Mouse (Mus musculus): ENCODE results near the gene 2810408A11Rik. TPM values are rescaled to one million over a fixed set of nuclear protein-coding genes. Genes with fewer than 3 reads are reported as not detected.
"Not testable (repeated sequence)": the region's sequence is repeated elsewhere in the genome, so short reads cannot be mapped to it uniquely, and the experiment has no call there.

Gene 2810408A11Rik
- polyA plus RNA-seq, 1 experiment from 2014 or later = 9.4 TPM

DNA sequence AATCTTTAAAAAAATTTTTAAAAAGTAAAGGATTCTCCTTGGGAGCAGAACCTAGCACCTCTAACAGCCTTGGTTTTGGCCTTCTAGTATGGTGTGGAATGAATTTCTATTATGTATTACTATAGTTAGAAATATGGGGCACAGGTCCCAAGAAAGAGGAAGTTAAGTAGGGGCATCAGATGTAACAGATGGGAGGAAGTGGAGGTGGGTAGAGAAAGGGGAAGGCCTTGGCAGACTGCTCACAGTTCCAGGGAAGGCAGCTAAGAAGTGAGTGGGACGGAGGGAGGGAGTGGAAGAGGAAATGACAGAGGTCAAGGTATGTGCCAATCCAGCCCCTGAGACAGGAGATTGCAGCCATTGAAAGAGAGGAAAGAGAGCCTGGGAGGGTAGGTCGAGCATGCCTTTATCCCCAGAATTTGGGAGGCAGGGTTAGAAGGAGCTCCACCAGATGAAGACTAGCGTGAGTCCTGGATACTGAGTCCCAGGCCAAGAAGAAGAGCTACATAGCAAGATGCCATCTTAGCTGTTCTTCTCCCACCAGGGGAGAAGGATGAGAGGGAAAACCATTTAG lies 30.3 kb upstream of the 2810408A11Rik start:
- Histone ChIP-seq H3K27me3 (peaks cover 4% of the 10 kb centered on the region; the same call in 1 of the 2 replicates), H3K27ac (replicated peaks) (no peak overlapping the region), H3K9ac (no peak overlapping the region), H3K4me1 (peaks cover 18% of the 10 kb centered on the region), H3K36me3 (no peaks in the 10 kb centered on the region), H3K4me2 (replicated peaks) (no peak overlapping the region), H3K9me3 (replicated peaks) (no peaks in the 10 kb centered on the region), H3K4me3 (replicated peaks) (no peak overlapping the region)
- WGBS = 66% methylated on average over 3 of the region's 3 CpGs
- ATAC-seq (ENCODE audit: insufficient number of reproducible peaks, low FRiP score, low TSS enrichment, low read depth) = no peak

DNA sequence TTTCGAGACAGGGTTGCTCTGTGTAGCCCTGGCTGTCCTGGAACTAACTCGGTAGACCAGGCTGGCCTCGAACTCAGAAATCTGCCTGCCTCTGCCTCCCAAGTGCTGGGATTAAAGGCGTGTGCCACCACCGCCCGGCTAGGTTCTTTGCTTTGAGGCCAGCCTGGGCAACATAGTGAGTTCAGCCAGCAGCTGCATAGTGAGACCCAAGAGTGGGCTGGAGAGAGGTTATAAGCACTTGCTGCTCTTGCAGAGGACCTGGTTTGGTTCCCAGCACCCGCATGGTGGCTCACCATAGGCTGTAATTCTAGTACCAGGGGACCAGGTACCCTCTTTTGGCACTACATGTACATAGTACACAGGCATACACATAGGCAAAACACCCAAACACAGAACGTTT lies 29.4 kb upstream of the 2810408A11Rik start:
- ATAC-seq (ENCODE audit: insufficient number of reproducible peaks, low FRiP score, low TSS enrichment, low read depth); H3K27ac ChIP-seq (replicated peaks); H3K4me1 ChIP-seq; H3K9ac ChIP-seq; H3K4me3 ChIP-seq (replicated peaks); H3K27me3 ChIP-seq; H3K9me3 ChIP-seq (replicated peaks); H3K4me2 ChIP-seq (replicated peaks); H3K36me3 ChIP-seq: not testable (repeated sequence)
- WGBS = 86% methylated on average over 8 of the region's 8 CpGs

DNA sequence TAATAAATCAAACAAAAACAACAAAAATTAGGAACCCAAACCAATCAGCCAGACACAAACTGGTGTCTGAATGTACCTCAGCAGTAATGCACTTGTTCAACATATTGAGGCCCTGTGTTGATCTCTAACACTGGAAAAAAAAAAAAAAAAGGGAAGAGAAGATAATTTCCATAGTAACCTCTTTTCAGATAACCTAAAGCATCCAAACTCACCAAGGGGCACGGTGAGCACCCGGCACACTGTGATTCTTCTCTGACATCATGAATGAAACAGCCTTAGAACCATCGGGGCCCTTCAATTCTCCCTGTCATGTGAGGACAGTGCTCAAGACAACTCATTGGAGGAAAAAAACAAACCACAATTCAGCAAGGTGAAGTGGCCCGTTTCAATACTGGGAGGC lies 28.9 kb upstream of the 2810408A11Rik start:
- Histone ChIP-seq H3K27me3 (no peaks in the 10 kb centered on the region), H3K4me3 (replicated peaks) (no peak overlapping the region), H3K9ac (no peak overlapping the region), H3K9me3 (replicated peaks) (no peaks in the 10 kb centered on the region), H3K4me1 (peaks cover 5% of the 10 kb centered on the region; the same call in 1 of the 2 replicates), H3K36me3 (no peaks in the 10 kb centered on the region), H3K27ac (replicated peaks) (no peak overlapping the region), H3K4me2 (replicated peaks) (no peak overlapping the region)
- ATAC-seq (ENCODE audit: insufficient number of reproducible peaks, low FRiP score, low TSS enrichment, low read depth) = no peak
- 86% methylated on average over 4 of the region's 4 CpGs for WGBS

DNA sequence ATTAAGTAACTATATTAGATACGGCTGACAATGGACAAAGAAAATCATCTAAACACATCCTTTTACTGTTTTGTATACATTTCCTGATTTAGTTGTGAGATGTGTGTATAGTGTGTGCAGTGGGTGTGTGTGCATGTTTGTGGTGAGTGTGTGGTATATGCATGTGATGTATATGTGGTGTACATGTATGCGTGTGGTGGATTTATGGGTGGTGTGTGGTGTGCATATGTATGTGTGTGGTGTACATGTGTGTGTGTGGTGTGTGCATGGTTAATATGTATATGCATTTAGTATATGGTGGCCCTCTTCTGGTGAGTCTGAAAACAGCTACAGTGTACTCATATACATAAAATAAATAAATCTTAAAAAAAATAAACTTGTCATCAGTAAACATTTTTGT lies 26.7 kb upstream of the 2810408A11Rik start:
- Histone ChIP-seq H3K36me3 (no peaks in the 10 kb centered on the region), H3K4me1 (no peaks in the 10 kb centered on the region; the same call in 1 of the 2 replicates), H3K4me2 (replicated peaks) (no peak overlapping the region), H3K27ac (replicated peaks) (no peak overlapping the region), H3K27me3 (no peaks in the 10 kb centered on the region), H3K9ac (no peak overlapping the region), H3K9me3 (replicated peaks) (no peaks in the 10 kb centered on the region), H3K4me3 (replicated peaks) (no peak overlapping the region)
- 90% methylated on average over 2 of the region's 2 CpGs for WGBS
- no peak for ATAC-seq (ENCODE audit: insufficient number of reproducible peaks, low FRiP score, low TSS enrichment, low read depth)

DNA sequence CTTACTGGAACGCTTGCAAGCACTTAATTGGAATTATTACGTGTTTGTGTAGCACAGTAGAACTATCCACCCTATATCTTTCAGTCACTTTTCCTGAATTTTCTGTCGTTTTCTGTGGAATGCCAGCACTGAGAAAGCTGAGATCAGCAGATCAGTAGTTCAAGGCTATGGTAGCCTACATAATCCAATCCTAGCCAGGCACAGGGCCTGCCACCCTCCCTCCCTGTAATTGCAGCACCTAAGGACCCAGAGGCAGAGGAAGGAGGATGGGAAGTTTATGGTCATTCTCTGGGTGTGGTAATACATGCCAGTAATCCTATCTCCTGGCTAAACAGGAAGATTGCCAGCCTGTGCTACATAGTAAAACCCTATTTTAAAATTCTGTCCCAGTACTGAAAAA lies 22.0 kb upstream of the 2810408A11Rik start:
- peaks cover 16% of the 10 kb centered on the region for H3K4me1 ChIP-seq
- no peaks in the 10 kb centered on the region for H3K27me3 ChIP-seq
- H3K4me3 ChIP-seq (replicated peaks) = no peak overlapping the region
- 55% methylated on average over 3 of the region's 3 CpGs for WGBS
- no peak overlapping the region for H3K9ac ChIP-seq
- peaks cover 16% of the 10 kb centered on the region for H3K36me3 ChIP-seq
- peak overlapping the region; percentile 99; the same call in 1 of the 2 replicates for H3K27ac ChIP-seq (replicated peaks)
- no peaks in the 10 kb centered on the region for H3K9me3 ChIP-seq (replicated peaks)
- peak overlapping the region; percentile 56; the same call in 1 of the 2 replicates for H3K4me2 ChIP-seq (replicated peaks)
- no peak for ATAC-seq (ENCODE audit: insufficient number of reproducible peaks, low FRiP score, low TSS enrichment, low read depth)

DNA sequence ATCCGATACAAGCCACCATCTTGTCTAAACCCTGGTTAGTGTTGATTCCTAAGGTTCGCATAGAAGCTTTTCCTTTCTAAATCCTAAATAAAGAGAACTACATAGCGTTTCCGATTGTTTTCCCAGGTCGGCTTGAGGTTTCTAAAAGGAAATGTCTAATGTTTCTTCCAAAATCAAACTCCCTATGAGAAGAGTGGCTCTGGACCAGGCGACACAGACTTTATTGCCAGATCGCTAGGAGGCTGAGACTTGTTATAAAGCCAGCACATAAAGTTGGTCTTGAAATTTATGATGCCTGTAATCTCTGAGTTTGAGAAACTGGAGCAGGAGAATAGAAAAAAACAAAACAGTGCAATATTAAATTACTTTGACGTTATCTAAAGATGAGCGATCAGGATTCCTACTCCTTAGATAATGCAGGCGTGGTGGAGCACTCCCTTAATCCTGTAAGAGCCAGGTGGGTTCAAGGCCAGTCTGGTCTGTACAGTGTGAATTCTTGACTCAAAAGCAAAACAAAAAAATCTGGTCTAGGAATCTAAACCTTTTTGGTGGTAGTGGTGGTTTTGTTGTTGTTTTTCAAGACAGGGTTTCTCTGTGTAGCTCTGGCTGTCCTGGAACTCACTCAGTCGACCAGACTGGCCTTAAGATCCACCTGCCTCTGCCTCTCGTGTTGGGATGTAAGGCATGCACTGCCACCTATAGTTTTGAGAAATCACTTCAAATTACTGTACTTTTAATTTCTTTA lies 21.4 kb upstream of the 2810408A11Rik start:
- ATAC-seq (ENCODE audit: insufficient number of reproducible peaks, low FRiP score, low TSS enrichment, low read depth) = no peak
- H3K27ac ChIP-seq (replicated peaks) = peak overlapping the region; percentile 99
- 2% methylated on average over 12 of the region's 12 CpGs for WGBS

DNA sequence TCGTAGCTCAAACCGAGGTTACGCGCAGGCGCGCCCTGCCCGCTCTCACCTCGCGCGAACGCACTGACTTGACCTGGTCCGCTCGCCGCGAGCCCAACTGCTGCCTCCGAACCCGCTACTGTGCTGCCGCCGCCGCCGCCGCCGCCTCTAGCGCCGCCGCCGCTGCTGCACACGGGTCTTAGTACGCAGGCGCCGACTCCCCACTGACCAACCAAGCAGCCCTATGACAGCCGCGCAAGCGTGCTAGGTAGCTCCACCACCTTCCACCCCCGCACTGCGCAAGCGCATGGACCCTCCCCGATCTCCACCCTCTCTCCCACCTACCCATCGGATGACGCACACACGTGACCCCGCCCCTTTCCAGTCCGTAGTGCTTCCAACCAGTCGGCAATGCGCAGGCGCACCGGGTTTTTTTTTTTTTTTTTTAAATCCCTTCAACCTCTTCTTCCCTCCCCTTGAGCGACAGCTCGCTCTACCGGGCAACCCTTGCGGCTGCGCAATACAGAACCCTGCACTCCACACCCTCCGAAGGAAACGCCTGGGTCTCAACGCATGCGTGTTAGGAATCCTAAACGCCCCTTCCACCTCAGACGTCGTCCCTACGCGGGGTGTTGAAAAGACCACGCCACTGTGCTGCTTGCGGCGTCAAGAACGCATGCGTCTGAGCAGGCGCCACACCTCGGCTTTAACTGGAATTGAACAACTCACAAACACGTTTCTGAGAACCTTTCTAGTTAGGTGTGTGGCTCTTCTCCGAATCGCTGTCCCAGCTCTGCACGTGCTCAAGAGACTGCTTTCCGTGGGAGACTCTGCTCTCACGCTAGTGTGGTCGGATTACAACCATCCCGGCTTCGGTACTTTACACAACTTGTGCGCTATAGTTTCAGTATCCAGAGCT lies 20.6 kb upstream of the 2810408A11Rik start, which contains the start of gene Eif5a:
Eif5a (minus strand) TSS at position 845 of the 898 bp plus-strand sequence.
- Histone ChIP-seq H3K9me3 (replicated peaks) (no peaks in the 10 kb centered on the region), H3K4me3 (replicated peaks) (peak within 1 kb of the TSS; percentile 95), H3K27me3 (no peaks in the 10 kb centered on the region), H3K4me2 (replicated peaks) (peak within 1 kb of the TSS; percentile 82), H3K36me3 (peaks cover 30% of the 10 kb centered on the region), H3K27ac (replicated peaks) (peak within 1 kb of the TSS; percentile 99), H3K4me1 (peaks cover 17% of the 10 kb centered on the region), H3K9ac (peak within 1 kb of the TSS; percentile 98)
- WGBS = under 1% methylated on average over 77 of the region's 78 CpGs
- ATAC-seq (ENCODE audit: insufficient number of reproducible peaks, low FRiP score, low TSS enrichment, low read depth) = peak; percentile 97

More for the DNA sequence above, 21.4 kb upstream of the 2810408A11Rik start:
- Histone ChIP-seq H3K4me1 (peaks cover 16% of the 10 kb centered on the region), H3K27me3 (no peaks in the 10 kb centered on the region), H3K4me3 (replicated peaks) (peak overlapping the region; percentile 95), H3K9me3 (replicated peaks) (no peaks in the 10 kb centered on the region), H3K9ac (peak overlapping the region; percentile 46), H3K4me2 (replicated peaks) (peak overlapping the region; percentile 56), H3K36me3 (peaks cover 22% of the 10 kb centered on the region)

DNA sequence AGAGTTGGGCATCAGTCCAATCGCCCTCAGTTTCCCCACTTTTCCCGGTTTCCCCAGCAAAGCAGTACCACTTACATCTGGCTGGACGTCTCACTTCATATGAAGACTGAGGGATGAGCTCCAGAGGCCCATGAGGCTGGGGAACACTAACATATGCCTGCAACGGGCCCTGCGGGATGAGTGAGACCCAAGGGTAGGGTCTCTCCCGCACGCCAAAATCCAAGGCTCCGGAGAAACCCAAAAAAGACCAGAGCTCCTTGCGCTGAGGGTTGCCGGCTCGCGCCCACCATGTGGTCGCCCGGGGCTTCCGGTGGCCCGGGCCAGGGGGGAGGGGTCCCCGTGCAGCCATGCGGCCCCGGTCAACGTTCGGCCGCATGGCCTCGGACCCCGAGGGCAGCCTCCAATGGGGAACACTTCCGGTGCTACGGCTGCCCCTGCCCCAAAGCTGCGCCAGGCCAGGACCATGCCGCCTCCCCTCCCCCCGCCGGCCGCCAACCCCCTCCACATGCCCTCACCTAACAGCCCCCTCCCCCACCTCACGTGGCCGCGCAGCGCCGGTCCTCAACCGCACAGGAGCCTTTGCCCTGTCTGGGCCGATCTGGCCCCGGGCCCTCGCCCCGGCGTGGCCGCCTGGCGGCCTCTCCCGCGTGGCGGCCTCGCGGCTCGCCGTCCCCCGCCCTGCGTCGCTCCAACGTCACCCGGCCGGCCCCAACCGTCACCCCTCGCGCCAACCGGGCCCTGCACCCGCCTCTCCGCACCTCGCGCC lies 19.7 kb upstream of the 2810408A11Rik start:
- Histone ChIP-seq H3K36me3 (peaks cover 39% of the 10 kb centered on the region), H3K27me3 (no peaks in the 10 kb centered on the region), H3K4me3 (replicated peaks) (peak overlapping the region; percentile 95), H3K9ac (peak overlapping the region; percentile 98), H3K4me1 (peaks cover 26% of the 10 kb centered on the region), H3K9me3 (replicated peaks) (no peaks in the 10 kb centered on the region), H3K27ac (replicated peaks) (peak overlapping the region; percentile 96), H3K4me2 (replicated peaks) (peak overlapping the region; percentile 82)
- no peak for ATAC-seq (ENCODE audit: insufficient number of reproducible peaks, low FRiP score, low TSS enrichment, low read depth)
- under 1% methylated on average over 54 of the region's 65 CpGs for WGBS

DNA sequence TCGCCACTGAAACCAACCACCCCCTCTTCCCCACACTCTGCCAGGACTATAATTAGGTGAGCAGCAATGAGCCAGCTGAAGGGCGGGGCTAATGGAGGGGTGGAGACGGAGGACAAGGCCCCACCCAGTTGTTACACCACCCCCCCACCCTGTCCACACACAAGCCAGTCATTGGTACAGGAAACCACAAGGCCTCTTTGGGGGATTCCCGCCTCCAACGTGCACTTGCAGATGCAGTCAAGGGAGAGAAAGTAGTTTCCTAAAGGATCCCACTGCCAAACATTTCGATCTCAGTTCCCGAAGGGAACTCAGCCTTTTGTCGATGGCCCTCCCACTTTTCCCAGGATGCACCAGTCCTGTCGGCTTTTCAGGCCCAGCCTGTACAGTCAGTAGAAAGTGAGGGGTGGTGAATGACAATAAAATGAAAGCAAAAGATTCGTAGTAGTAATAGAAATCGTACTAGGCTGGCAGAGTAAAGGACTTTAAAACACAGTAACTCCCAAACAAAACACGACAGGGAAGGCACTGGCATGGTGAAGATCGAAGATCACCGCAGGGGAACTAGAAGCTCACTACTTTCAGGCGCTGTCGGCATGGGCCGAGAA lies 19.0 kb upstream of the 2810408A11Rik start:
- ATAC-seq (ENCODE audit: insufficient number of reproducible peaks, low FRiP score, low TSS enrichment, low read depth) = no peak
- H3K27ac ChIP-seq (replicated peaks) = peak overlapping the region; percentile 96
- no peaks in the 10 kb centered on the region for H3K9me3 ChIP-seq (replicated peaks)
- H3K36me3 ChIP-seq = peaks cover 45% of the 10 kb centered on the region
- no peaks in the 10 kb centered on the region for H3K27me3 ChIP-seq
- H3K4me2 ChIP-seq (replicated peaks) = peak overlapping the region; percentile 82
- peak overlapping the region; percentile 95 for H3K4me3 ChIP-seq (replicated peaks)
- WGBS = under 1% methylated on average over 17 of the region's 17 CpGs
- peak overlapping the region; percentile 98 for H3K9ac ChIP-seq
- H3K4me1 ChIP-seq = peaks cover 33% of the 10 kb centered on the region

DNA sequence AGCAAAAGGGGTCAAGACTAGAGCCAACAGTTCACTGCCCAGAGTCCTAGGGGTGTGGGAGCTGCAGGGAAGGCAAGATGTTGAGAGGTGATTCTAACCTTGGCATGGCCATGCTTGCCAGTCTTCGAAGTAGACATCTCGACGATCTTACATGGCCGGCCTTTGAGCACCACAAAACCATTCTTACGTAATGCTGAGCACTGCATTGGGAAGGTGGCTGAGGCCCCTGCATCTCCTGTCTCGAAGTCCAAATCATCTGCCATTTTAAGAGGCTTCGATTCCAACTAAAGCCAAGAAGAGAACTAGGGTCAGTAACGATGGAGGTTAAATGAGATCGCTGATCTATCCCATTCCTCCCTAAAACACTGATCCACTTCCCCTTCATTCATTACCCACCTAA lies 18.3 kb upstream of the 2810408A11Rik start:
- Histone ChIP-seq H3K27me3 (no peaks in the 10 kb centered on the region), H3K4me1 (peaks cover 38% of the 10 kb centered on the region), H3K36me3 (peaks cover 45% of the 10 kb centered on the region), H3K9me3 (replicated peaks) (no peaks in the 10 kb centered on the region), H3K27ac (replicated peaks) (peak overlapping the region; percentile 96), H3K4me3 (replicated peaks) (peak overlapping the region; percentile 95), H3K4me2 (replicated peaks) (peak overlapping the region; percentile 82), H3K9ac (peak overlapping the region; percentile 18; the same call in 1 of the 2 replicates)
- no peak for ATAC-seq (ENCODE audit: insufficient number of reproducible peaks, low FRiP score, low TSS enrichment, low read depth)
- 76% methylated on average over 9 of the region's 9 CpGs for WGBS
